Mouse (Mus musculus) heart, adult 9 months (tissue): Measurements from ENCODE around the gene Vwa8.

ENCODE experiments used
- DNase-seq, 2 experiments: peaks; one replicate each; pipeline ENCODE4 v3.0.0; 2022; ENCODE audit warnings: low spot score in 2 of 2

The Vwa8 gene

GRCm38 (mm10) chr14:79089464-79089863 lies 240.6 kb downstream of the Vwa8 start:
- DNase-seq = peak; percentile 53 to 60

- no peak for DNase-seq
Observed at GRCm38 (mm10) chr14:79097181-79097580, 248.3 kb downstream of the Vwa8 start.

- DNase-seq = peak; percentile 44 to 72
Observed at GRCm38 (mm10) chr14:79106655-79107515, 258.0 kb downstream of the Vwa8 start.

- DNase-seq = no peak
Observed at GRCm38 (mm10) chr14:79109375-79109774, 260.5 kb downstream of the Vwa8 start.

- DNase-seq = no peak
Observed at GRCm38 (mm10) chr14:79110012-79110411, 261.2 kb downstream of the Vwa8 start.

GRCm38 (mm10) chr14:79112050-79112449 lies 263.2 kb downstream of the Vwa8 start:
- no peak for DNase-seq

GRCm38 (mm10) chr14:79114526-79115383 lies 265.9 kb downstream of the Vwa8 start:
- DNase-seq = no peak

GRCm38 (mm10) chr14:79118457-79118856 lies 269.6 kb downstream of the Vwa8 start:
- DNase-seq = no peak

GRCm38 (mm10) chr14:79119354-79119753 lies 270.5 kb downstream of the Vwa8 start:
- peak; percentile 75 to 88 for DNase-seq

GRCm38 (mm10) chr14:79120681-79121080 lies 271.8 kb downstream of the Vwa8 start:
- DNase-seq = no peak

GRCm38 (mm10) chr14:79123466-79123865 lies 274.6 kb downstream of the Vwa8 start:
- no peak for DNase-seq

- DNase-seq = peak in 1 of 2 experiments; percentile 42
Observed at GRCm38 (mm10) chr14:79124643-79125042, 275.8 kb downstream of the Vwa8 start.

GRCm38 (mm10) chr14:79126176-79126575 lies 277.3 kb downstream of the Vwa8 start:
- no peak for DNase-seq

- no peak for DNase-seq
Observed at GRCm38 (mm10) chr14:79134891-79135334, 286.1 kb downstream of the Vwa8 start.

GRCm38 (mm10) chr14:79135441-79135840 lies 286.6 kb downstream of the Vwa8 start:
- no peak for DNase-seq

- DNase-seq = no peak
Observed at GRCm38 (mm10) chr14:79136585-79136984, 287.7 kb downstream of the Vwa8 start.

- no peak for DNase-seq
Observed at GRCm38 (mm10) chr14:79137100-79137499, 288.2 kb downstream of the Vwa8 start.

- DNase-seq = no peak
Observed at GRCm38 (mm10) chr14:79139096-79139651, 290.3 kb downstream of the Vwa8 start.

GRCm38 (mm10) chr14:79139918-79140825 lies 291.3 kb downstream of the Vwa8 start:
- DNase-seq = peak; percentile 60 to 76

- peak; percentile 64 to 67 for DNase-seq
Observed at GRCm38 (mm10) chr14:79140826-79141219, 292.0 kb downstream of the Vwa8 start.

GRCm38 (mm10) chr14:79142342-79142741 lies 293.5 kb downstream of the Vwa8 start:
- no peak for DNase-seq
